Mouse (Mus musculus): Measurements from ENCODE around the gene Ctdsp1.
A peak's percentile ranks its signal among the peaks of the same experiment; 100 is the strongest.

The Ctdsp1 gene

GRCm38 (mm10) chr1:74379058-74379504, 12.2 kb upstream of the Ctdsp1 start:
- DNase-seq: no peak

DNA sequence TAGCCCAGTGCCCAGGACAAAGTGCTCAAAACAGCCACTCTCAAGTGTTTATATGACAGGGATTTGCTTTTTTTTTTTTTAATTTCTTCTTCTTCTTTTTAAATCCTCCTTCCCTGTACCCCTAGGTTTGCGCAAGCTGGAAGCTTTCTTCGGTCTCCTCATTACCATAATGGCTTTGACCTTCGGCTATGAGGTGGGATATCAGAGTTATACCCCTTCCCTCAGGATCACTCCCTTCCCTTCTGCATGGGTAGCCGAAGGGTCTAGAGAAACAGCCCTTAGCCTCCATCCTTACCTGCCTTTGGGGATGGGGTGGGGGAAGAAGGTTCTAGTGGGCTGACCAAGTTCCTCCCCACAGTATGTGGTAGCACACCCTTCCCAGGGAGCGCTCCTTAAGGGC, 10.8 kb upstream of the Ctdsp1 start:
- DNase-seq: no peak

DNA sequence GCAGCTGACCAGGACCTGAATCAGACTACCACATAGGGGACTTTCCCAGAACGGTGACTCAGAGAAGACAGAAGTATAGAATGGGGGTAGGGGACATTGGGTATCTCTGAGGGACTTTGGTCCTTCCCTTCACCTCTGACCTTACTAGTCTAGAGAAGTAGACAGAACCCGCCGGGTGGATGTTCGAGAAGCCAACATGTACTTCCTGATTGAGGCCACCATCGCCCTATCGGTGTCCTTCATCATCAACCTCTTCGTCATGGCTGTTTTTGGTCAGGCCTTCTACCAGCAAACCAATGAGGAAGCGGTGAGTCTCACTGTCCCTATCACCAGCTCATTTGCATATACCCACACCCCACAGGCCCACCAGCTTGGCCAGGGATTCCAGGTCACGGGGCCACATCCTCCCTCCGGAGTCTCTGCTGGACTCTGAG, 9.7 kb upstream of the Ctdsp1 start:
- DNase-seq: peak; percentile 43

GRCm38 (mm10) chr1:74383385-74383784, 7.9 kb upstream of the Ctdsp1 start:
- DNase-seq: no peak

DNA sequence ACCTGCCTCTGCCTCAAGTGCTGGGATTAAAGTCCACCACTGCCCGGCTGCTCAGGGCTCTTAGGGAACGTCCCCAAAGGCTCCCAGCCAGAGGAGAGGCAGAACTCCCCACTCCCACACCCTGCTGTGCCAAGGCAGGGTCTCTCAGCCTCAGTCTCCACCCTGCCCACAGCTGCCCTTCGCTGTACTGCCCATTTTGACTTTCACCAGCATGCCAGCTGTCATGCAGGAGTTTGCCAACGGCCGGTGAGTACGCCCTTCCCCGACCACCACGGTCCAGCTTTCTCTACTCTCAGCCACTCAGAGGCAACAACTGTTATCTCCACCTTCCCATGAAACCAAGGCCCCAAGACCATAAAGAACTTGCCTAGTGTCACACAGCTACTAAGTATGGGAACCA, 6.8 kb upstream of the Ctdsp1 start:
- DNase-seq: no peak

DNA sequence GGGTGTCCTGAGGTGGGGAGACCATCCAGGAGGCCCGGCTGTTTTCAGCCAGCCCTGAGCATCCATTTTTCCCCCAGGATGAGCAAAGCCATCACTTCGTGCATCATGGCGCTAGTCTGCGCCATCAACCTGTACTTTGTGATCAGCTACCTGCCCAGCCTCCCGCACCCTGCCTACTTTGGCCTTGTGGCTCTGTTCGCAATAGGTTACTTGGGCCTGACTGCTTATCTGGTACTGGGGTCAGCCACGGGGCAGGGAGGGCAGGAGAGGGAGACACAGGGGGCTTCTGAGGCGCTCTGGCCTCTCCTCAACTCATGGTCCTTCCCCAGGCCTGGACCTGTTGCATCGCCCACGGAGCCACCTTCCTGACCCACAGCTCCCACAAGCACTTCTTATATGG, 6.2 kb upstream of the Ctdsp1 start:
- DNase-seq: no peak

- no peak for DNase-seq
Measured at GRCm38 (mm10) chr1:74385531-74385930, 5.8 kb upstream of the Ctdsp1 start.

DNA sequence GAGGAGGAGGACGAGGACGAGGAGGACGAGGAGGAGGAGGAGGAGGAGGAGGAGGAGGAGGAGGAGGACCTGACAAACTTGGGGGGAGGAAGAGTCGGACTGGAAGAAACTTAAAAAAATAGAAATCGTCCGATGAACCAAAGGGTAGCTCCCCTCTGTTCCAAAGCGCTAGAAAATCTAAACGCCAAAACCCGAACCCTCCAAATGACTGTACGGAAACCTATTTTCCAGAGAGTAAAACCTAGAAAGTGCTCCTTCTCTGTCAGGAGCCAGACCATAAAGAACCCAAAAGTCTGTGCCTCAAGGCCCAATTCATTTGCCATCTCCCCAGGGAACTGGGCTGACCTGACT, 5.0 kb upstream of the Ctdsp1 start:
- DNase-seq: no peak

GRCm38 (mm10) chr1:74386714-74387385, 4.5 kb upstream of the Ctdsp1 start:
- peak; percentile 96 for DNase-seq

DNA sequence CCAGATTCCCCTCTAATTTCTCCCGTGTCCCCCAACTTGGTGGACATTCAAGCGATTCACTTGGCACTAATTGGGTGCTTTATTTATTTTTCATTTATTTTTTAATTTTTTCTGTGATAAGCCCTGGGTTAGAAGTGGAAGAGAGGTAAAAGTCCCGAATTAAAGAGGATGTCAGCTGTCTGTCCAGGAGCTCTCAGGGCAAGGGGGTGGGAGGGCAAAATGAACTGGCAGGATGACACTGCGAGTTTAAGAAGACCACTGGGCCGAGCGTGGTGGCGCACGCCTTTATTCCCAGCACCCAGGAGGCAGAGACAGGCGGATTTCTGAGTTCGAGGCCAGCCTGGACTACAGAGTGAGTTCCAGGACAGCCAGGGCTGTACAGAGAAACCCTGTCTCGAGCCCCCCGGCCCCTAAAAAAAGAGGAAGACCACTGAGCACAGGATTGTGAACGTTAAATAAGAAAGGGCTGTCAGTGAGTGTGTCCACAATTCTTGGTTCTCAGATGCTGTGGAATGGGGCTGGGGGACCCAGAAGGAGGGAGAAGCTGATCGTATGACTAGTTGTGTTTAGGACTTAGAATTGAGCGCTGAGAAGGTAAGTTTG, 3.8 kb upstream of the Ctdsp1 start:
- DNase-seq: no peak

GRCm38 (mm10) chr1:74388398-74388920, 2.9 kb upstream of the Ctdsp1 start:
- no peak for DNase-seq

- peak; percentile 76 for DNase-seq
Measured at GRCm38 (mm10) chr1:74389831-74390286, 1.4 kb upstream of the Ctdsp1 start.

GRCm38 (mm10) chr1:74390287-74390906, 912 bp upstream of the Ctdsp1 start:
- peak; percentile 86 for DNase-seq

GRCm38 (mm10) chr1:74391844-74392441, 634 bp downstream of the Ctdsp1 start:
- DNase-seq: peak; percentile 85

DNA sequence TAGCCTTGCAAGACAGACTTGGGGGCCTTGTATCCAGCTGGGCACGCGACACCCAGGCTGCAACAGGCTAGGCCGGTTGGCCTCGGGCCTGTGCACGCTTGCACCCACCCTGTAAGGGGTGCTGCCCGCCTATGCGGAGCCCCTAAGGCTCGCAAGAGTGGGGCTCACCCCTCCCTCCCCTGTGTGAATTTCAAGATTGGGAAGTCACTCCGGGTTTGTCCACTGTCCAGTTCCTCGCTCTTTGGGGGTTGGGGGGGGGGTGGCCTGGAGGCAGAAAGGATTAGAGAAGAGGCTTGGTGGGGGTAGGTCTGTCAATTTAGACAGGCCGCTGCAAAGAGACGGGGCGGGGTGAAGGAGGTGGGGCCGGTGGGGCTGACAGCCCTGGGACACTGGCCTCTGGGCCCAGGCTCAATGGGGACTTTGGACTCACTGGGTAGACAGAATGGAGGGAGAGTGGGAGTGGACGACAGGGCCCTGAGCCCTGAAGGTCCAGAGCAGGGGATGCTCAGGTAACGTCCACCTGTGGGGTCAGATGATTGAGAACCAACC, 1.2 kb downstream of the Ctdsp1 start:
- peak; percentile 23 for DNase-seq

DNA sequence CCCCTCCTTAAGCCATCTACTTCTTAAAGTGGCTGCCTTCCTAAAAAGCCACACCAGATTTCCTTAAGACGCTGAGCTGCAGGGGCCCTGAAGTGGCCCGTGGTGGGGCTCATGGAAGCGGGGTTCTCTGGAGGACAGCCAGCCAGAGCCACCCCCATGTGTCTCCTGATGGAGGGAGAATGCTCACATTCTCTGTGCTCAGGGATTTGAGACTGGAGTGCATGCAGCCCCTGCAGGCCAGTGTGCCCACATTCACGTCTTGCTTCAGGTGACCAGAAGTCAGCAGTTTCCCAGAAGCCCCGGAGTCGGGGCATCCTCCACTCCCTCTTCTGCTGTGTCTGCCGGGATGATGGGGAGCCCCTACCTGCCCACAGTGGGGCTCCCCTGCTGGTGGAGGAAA, 1.7 kb downstream of the Ctdsp1 start:
- DNase-seq: no peak

- no peak for DNase-seq
Measured at GRCm38 (mm10) chr1:74393697-74394096, 2.4 kb downstream of the Ctdsp1 start.

GRCm38 (mm10) chr1:74394311-74394710, 3.0 kb downstream of the Ctdsp1 start:
- no peak for DNase-seq

- no peak for DNase-seq
Measured at GRCm38 (mm10) chr1:74394858-74395257, 3.5 kb downstream of the Ctdsp1 start.

GRCm38 (mm10) chr1:74395290-74395689, 4.0 kb downstream of the Ctdsp1 start:
- DNase-seq: no peak

GRCm38 (mm10) chr1:74396456-74397222, 5.3 kb downstream of the Ctdsp1 start:
- peak; percentile 83 for DNase-seq

GRCm38 (mm10) chr1:74397268-74397918, 6.1 kb downstream of the Ctdsp1 start:
- peak; percentile 99 for DNase-seq
